8 mouse cellular contexts compared by ENCODE assay signal in the genomic region with DNA sequence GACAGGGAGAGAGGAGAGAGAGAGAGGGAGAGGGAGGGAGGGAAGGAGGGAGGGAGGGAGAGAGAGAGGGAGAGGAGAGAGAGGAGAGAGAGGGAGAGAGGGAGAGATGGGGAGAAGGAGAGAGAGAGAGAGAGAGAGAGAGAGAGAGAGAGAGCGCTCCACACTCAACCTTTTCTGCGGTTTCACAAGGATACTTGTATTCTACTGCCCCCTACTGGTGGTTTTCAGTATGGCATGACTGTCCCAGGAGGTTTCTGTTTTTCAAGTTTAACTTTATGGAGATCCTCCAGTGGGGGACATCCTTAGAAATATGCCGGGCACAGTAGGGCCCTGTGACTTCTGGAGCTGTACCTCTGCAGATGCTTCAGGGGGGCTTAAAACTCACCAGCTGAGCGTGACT. TPM values are rescaled to one million over a fixed set of nuclear protein-coding genes. Genes with fewer than 3 reads are reported as not detected.
DNase-seq lines count a peak whose midpoint lies in the region; ATAC-seq and TF ChIP-seq lines count a peak whose summit lies in the region.

No protein-coding gene starts in this region.

- no peaks in the 10 kb centered on the region for H3K36me3 ChIP-seq in forebrain, embryonic 11.5 days (ENCODE audit: control insufficient read depth, insufficient read depth, low read length)
- no peaks in the 10 kb centered on the region for H3K36me3 ChIP-seq in forebrain, embryonic 15.5 days
- H3K36me3 ChIP-seq in thymus, adult 2 months (ENCODE audit: control insufficient read depth, insufficient read depth, low read length) = no peaks in the 10 kb centered on the region
- H3K36me3 ChIP-seq in embryonic facial prominence, embryonic 10.5 days (replicated peaks) = no peaks in the 10 kb centered on the region

- H3K27me3 ChIP-seq in forebrain, embryonic 11.5 days (ENCODE audit: control insufficient read depth, insufficient read depth, low read length) = no peaks in the 10 kb centered on the region
- H3K27me3 ChIP-seq in forebrain, embryonic 15.5 days = no peaks in the 10 kb centered on the region
- no peaks in the 10 kb centered on the region for H3K27me3 ChIP-seq in thymus, adult 2 months (ENCODE audit: control insufficient read depth, insufficient read depth, low read length)
- peaks cover 26% of the 10 kb centered on the region for H3K27me3 ChIP-seq in embryonic facial prominence, embryonic 10.5 days (replicated peaks; ENCODE audit: low read depth, poor library complexity, severe bottlenecking)

- no peak overlapping the region for H3K27ac ChIP-seq in forebrain, embryonic 11.5 days (ENCODE audit: low read depth, low read length)
- no peak overlapping the region for H3K27ac ChIP-seq in forebrain, embryonic 15.5 days (replicated peaks)
- no peak overlapping the region for H3K27ac ChIP-seq in thymus, adult 2 months (ENCODE audit: control insufficient read depth, insufficient read depth, low read length)
- H3K27ac ChIP-seq in embryonic facial prominence, embryonic 10.5 days (replicated peaks) = no peak overlapping the region

- no peak for ATAC-seq in forebrain, embryonic 11.5 days (replicated peaks; ENCODE audit: low FRiP score)
- no peak for ATAC-seq in forebrain, embryonic 15.5 days (replicated peaks)

- H3K4me2 ChIP-seq in forebrain, embryonic 11.5 days (ENCODE audit: low read depth, low read length, severe bottlenecking) = no peak overlapping the region
- no peak overlapping the region for H3K4me2 ChIP-seq in forebrain, embryonic 15.5 days (replicated peaks)

- no peak for TF ChIP-seq POLR2A in thymus, adult 2 months (IDR thresholded peaks at IDR 0.05; ENCODE audit: control insufficient read depth, extremely low read depth, insufficient read depth, low read length, poor library complexity)

- no peaks in the 10 kb centered on the region for H3K4me1 ChIP-seq in forebrain, embryonic 11.5 days (replicated peaks; ENCODE audit: control insufficient read depth, insufficient read depth, low read length)
- 0 out of 2 replicates have a peak, but pooled peaks cover 3% of the 10 kb centered on the region for H3K4me1 ChIP-seq in forebrain, embryonic 15.5 days
- H3K4me1 ChIP-seq in thymus, adult 2 months (replicated peaks; ENCODE audit: control insufficient read depth, insufficient read depth, low read length) = peaks cover 9% of the 10 kb centered on the region; the same call in 1 of the 2 replicates
- no peaks in the 10 kb centered on the region for H3K4me1 ChIP-seq in embryonic facial prominence, embryonic 10.5 days

- H3K9ac ChIP-seq in forebrain, embryonic 11.5 days (ENCODE audit: low read length) = no peak overlapping the region
- no peak overlapping the region for H3K9ac ChIP-seq in forebrain, embryonic 15.5 days (replicated peaks)

- H3K9me3 ChIP-seq in forebrain, embryonic 11.5 days (ENCODE audit: control insufficient read depth, low read length) = no peaks in the 10 kb centered on the region
- no peaks in the 10 kb centered on the region for H3K9me3 ChIP-seq in forebrain, embryonic 15.5 days
- H3K9me3 ChIP-seq in embryonic facial prominence, embryonic 10.5 days = peaks cover 10% of the 10 kb centered on the region; the same call in 1 of the 2 replicates

- TF ChIP-seq CTCF in thymus, adult 2 months (IDR thresholded peaks at IDR 0.05; ENCODE audit: borderline replicate concordance, control insufficient read depth, extremely low read depth, insufficient read depth, low read length, poor library complexity) = no peak

- no peak overlapping the region for H3K4me3 ChIP-seq in forebrain, embryonic 11.5 days (ENCODE audit: low read depth, low read length)
- no peak overlapping the region for H3K4me3 ChIP-seq in forebrain, embryonic 15.5 days
- H3K4me3 ChIP-seq in thymus, adult 2 months (ENCODE audit: control insufficient read depth, insufficient read depth, low read length) = peak overlapping the region; percentile 21; the same call in 1 of the 2 replicates
- H3K4me3 ChIP-seq in embryonic facial prominence, embryonic 10.5 days = no peak overlapping the region

- peak; percentile 77 for DNase-seq in forebrain, embryonic 11.5 days (ENCODE audit: low spot score)
- DNase-seq in thymus, adult 2 months = peak; percentile 64
- no peak for DNase-seq in thymus, adult 18-20 months
- peak; percentile 60 for DNase-seq in embryonic facial prominence, embryonic 10.5 days (ENCODE audit: low spot score)
- peak; percentile 27 for DNase-seq in large intestine, adult 2 months (ENCODE audit: low read depth, low spot score)
- DNase-seq in lung, postnatal 36 days = peak; percentile 56
- peak; percentile 86 for DNase-seq in thymus, postnatal 0 days (ENCODE audit: low spot score)

- WGBS in forebrain, embryonic 11.5 days = 18% methylated on average over 4 of the region's 4 CpGs
- 14% methylated on average over 4 of the region's 4 CpGs for WGBS in forebrain, embryonic 15.5 days
- WGBS in thymus, adult 2 months = 16% methylated on average over 4 of the region's 4 CpGs
- 20% methylated on average over 4 of the region's 4 CpGs for WGBS in embryonic facial prominence, embryonic 10.5 days
- 24% methylated on average over 4 of the region's 4 CpGs for WGBS in large intestine, adult 2 months

RNA-seq across cellular contexts. Expression of a gene that starts 28.8 kb away (rescaled TPM):
- polyA plus RNA-seq in forebrain, embryonic 11.5 days (2014; fragmentation: Nextera tagmentation; extraction: Ambion mirVana) = 0.53 and 0.84 TPM in 2 replicates
- polyA plus RNA-seq in forebrain, embryonic 15.5 days (2015; fragmentation: Nextera tagmentation; extraction: Ambion mirVana) = 0.93 and 1.4 TPM in 2 replicates
- polyA plus RNA-seq in thymus, adult 2 months (2012; rRNA removed) = 0.89 and 1.2 TPM in 2 replicates
- 3.0 and 3.8 TPM in 2 replicates for polyA plus RNA-seq in embryonic facial prominence, embryonic 10.5 days (2016; fragmentation: Nextera tagmentation; extraction: Ambion mirVana)
- 0.22 and 0.63 TPM in 2 replicates for polyA plus RNA-seq in large intestine, adult 2 months (2012; rRNA removed)
- polyA plus RNA-seq in thymus, postnatal 0 days (2015; fragmentation: Nextera tagmentation; extraction: Ambion mirVana) = 1.7 TPM in 2 replicates

Comparison
In these comparisons a context has a peak if more than half of its experiments do, and no peak if none do; other contexts are left out.
1. DNase-seq: peak in forebrain, embryonic 11.5 days (single experiment), thymus, adult 2 months (single experiment), embryonic facial prominence, embryonic 10.5 days (single experiment), large intestine, adult 2 months (single experiment), lung, postnatal 36 days (single experiment) and thymus, postnatal 0 days (single experiment); none in thymus, adult 18-20 months (0 of 2).